ENCODE assay signal across 10 mouse cellular contexts in the genomic region with DNA sequence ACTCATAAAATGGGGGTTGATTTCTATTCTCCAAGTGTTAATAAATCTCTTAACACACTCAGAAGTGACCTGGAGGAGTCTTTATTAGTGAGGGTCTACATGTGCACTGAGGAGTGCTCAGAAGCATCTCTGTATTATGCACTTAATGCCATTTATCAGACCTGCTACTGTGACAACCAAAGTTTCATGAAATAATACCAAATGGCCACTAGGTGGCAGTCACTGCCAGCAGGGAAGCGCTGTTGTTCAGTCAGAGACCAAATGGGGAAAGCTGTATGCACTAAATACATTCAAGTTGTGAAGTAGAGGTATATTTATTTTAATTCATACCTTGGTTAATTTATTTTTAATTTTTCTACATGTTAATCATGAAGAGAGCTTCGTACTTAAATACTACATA. TPM values are rescaled to one million over a fixed set of nuclear protein-coding genes. Genes with fewer than 3 reads are reported as not detected.
A peak's percentile ranks its signal among the peaks of the same experiment; 100 is the strongest.
DNase-seq lines count a peak whose midpoint lies in the region; ATAC-seq and TF ChIP-seq lines count a peak whose summit lies in the region.
"Had no signal": no experiment of that assay in that cellular context is flagged by ENCODE, and none has a peak within 500 bp of the region (broad histone marks: within the 10 kb centered on the region; RNA-seq: fewer than 3 reads in every experiment).

No protein-coding gene starts in this region.

- WGBS in kidney, embryonic 15.5 days = 0% methylated on average over 2 of the region's 2 CpGs
- WGBS in forebrain, embryonic 16.5 days = 3% methylated on average over 2 of the region's 2 CpGs
- WGBS in stomach, postnatal 0 days = 0% methylated on average over 2 of the region's 2 CpGs

- no peak overlapping the region for H3K9ac ChIP-seq in kidney, embryonic 15.5 days
- no peak overlapping the region for H3K9ac ChIP-seq in MEL (ENCODE audit: control insufficient read depth, low read depth, low read length, poor library complexity, severe bottlenecking)
- H3K9ac ChIP-seq in forebrain, embryonic 16.5 days (replicated peaks; ENCODE audit: low read depth, low read length) = no peak overlapping the region
- no peak overlapping the region for H3K9ac ChIP-seq in stomach, postnatal 0 days (ENCODE audit: low read length)
- H3K9ac ChIP-seq: embryonic facial prominence, embryonic 12.5 days had no signal

- H3K9me3 ChIP-seq in kidney, embryonic 15.5 days (replicated peaks) = no peaks in the 10 kb centered on the region
- no peaks in the 10 kb centered on the region for H3K9me3 ChIP-seq in MEL (replicated peaks; ENCODE audit: insufficient read depth, low read length)
- H3K9me3 ChIP-seq in forebrain, embryonic 16.5 days (ENCODE audit: control insufficient read depth, low read length) = no peaks in the 10 kb centered on the region
- no peaks in the 10 kb centered on the region for H3K9me3 ChIP-seq in stomach, postnatal 0 days (ENCODE audit: control insufficient read depth, low read length)
- H3K9me3 ChIP-seq: embryonic facial prominence, embryonic 12.5 days; megakaryocyte, embryonic 14.5 days had no signal

- H3K79me2 ChIP-seq in MEL (ENCODE audit: control insufficient read depth, insufficient read depth, low read length, poor library complexity) = no peaks in the 10 kb centered on the region

- no peak for ATAC-seq in kidney, embryonic 15.5 days (replicated peaks; ENCODE audit: low FRiP score)
- peak; percentile 87 for ATAC-seq in forebrain, embryonic 16.5 days
- no peak for ATAC-seq in stomach, postnatal 0 days (ENCODE audit: low FRiP score, low TSS enrichment)

- no peak; the same call in none of the 2 replicates for TF ChIP-seq RAD21 in MEL (IDR thresholded peaks at IDR 0.05; ENCODE audit: low read depth, low read length)

- H3K27me3 ChIP-seq in kidney, embryonic 15.5 days = no peaks in the 10 kb centered on the region
- peaks cover 10 to 14% of the 10 kb centered on the region in 2 experiments for H3K27me3 ChIP-seq in MEL (ENCODE audit: control insufficient read depth in 1 of 2, insufficient read depth in 2 of 2, low read length in 2 of 2)
- H3K27me3 ChIP-seq in forebrain, embryonic 16.5 days (replicated peaks; ENCODE audit: control insufficient read depth, insufficient read depth, low read length) = no peaks in the 10 kb centered on the region
- H3K27me3 ChIP-seq in stomach, postnatal 0 days (ENCODE audit: control insufficient read depth, insufficient read depth, low read length) = no peaks in the 10 kb centered on the region
- H3K27me3 ChIP-seq: embryonic facial prominence, embryonic 12.5 days; megakaryocyte, embryonic 14.5 days had no signal

- no peaks in the 10 kb centered on the region for H3K36me3 ChIP-seq in kidney, embryonic 15.5 days
- H3K36me3 ChIP-seq in MEL (ENCODE audit: control insufficient read depth in 1 of 2, insufficient read depth in 2 of 2, low read length in 2 of 2) = no peaks in the 10 kb centered on the region
- no peaks in the 10 kb centered on the region for H3K36me3 ChIP-seq in forebrain, embryonic 16.5 days (ENCODE audit: control insufficient read depth, insufficient read depth)
- no peaks in the 10 kb centered on the region for H3K36me3 ChIP-seq in stomach, postnatal 0 days (ENCODE audit: control insufficient read depth, insufficient read depth, low read length)
- H3K36me3 ChIP-seq: embryonic facial prominence, embryonic 12.5 days had no signal

- no peak overlapping the region for H3K4me2 ChIP-seq in kidney, embryonic 15.5 days
- H3K4me2 ChIP-seq in forebrain, embryonic 16.5 days (ENCODE audit: low read length) = no peak overlapping the region
- H3K4me2 ChIP-seq in stomach, postnatal 0 days (replicated peaks; ENCODE audit: low read depth) = no peak overlapping the region
- H3K4me2 ChIP-seq: embryonic facial prominence, embryonic 12.5 days had no signal

- no peaks in the 10 kb centered on the region for H3K4me1 ChIP-seq in kidney, embryonic 15.5 days
- no peaks in the 10 kb centered on the region for H3K4me1 ChIP-seq in MEL (ENCODE audit: control insufficient read depth in 1 of 2, insufficient read depth in 2 of 2, low read length in 2 of 2)
- H3K4me1 ChIP-seq in forebrain, embryonic 16.5 days (replicated peaks; ENCODE audit: control insufficient read depth, insufficient read depth, low read length) = no peaks in the 10 kb centered on the region
- no peaks in the 10 kb centered on the region for H3K4me1 ChIP-seq in stomach, postnatal 0 days (replicated peaks; ENCODE audit: control insufficient read depth, insufficient read depth)
- H3K4me1 ChIP-seq: embryonic facial prominence, embryonic 12.5 days; megakaryocyte, embryonic 14.5 days had no signal

- H3K4me3 ChIP-seq in kidney, embryonic 15.5 days (replicated peaks) = no peak overlapping the region
- no peak overlapping the region for H3K4me3 ChIP-seq in MEL (ENCODE audit: control insufficient read depth in 1 of 2, insufficient read depth in 1 of 2, low read depth in 2 of 2, low read length in 2 of 2)
- H3K4me3 ChIP-seq in forebrain, embryonic 16.5 days (replicated peaks; ENCODE audit: low read length) = no peak overlapping the region
- H3K4me3 ChIP-seq in stomach, postnatal 0 days (ENCODE audit: low read depth, low read length) = no peak overlapping the region
- H3K4me3 ChIP-seq: embryonic facial prominence, embryonic 12.5 days; megakaryocyte, embryonic 14.5 days had no signal

- TF ChIP-seq POLR2A in MEL (IDR thresholded peaks at IDR 0.05; ENCODE audit: control insufficient read depth in 1 of 2, insufficient read depth in 1 of 2, low read depth in 1 of 2, low read length in 2 of 2, poor library complexity in 1 of 2) = no peak

- peak; percentile 90 to 99 (median 90) for TF ChIP-seq CTCF in MEL (IDR thresholded peaks at IDR 0.05 in 2 of 3, conservative IDR thresholded peaks at IDR 0.05 in 1 of 3; ENCODE audit: control insufficient read depth in 1 of 3, insufficient read depth in 1 of 3, low read depth in 2 of 3, low read length in 3 of 3, poor library complexity in 1 of 3, severe bottlenecking in 1 of 3)
- TF ChIP-seq CTCF in stomach, postnatal 0 days (IDR thresholded peaks at IDR 0.05; ENCODE audit: low read depth) = peak; percentile 96

- no peak overlapping the region for H3K27ac ChIP-seq in kidney, embryonic 15.5 days
- no peak overlapping the region for H3K27ac ChIP-seq in MEL (ENCODE audit: control insufficient read depth, low read depth, low read length)
- H3K27ac ChIP-seq in forebrain, embryonic 16.5 days (ENCODE audit: low read length) = no peak overlapping the region
- no peak overlapping the region for H3K27ac ChIP-seq in stomach, postnatal 0 days (replicated peaks)
- H3K27ac ChIP-seq: embryonic facial prominence, embryonic 12.5 days had no signal

- DNase-seq in kidney, adult 11 months = peak; percentile 10
- peak; percentile 86 for DNase-seq in MEL (ENCODE audit: low read depth, low spot score)
- peak; percentile 10 for DNase-seq in cerebellum, adult 11-12 months
- DNase-seq in kidney, postnatal 10 days = peak; percentile 50
- peak; percentile 72 for DNase-seq in lung, postnatal 36 days
- DNase-seq in stomach, postnatal 0 days (ENCODE audit: low spot score) = peak; percentile 32

- no peak for TF ChIP-seq EP300 in MEL (IDR thresholded peaks at IDR 0.05; ENCODE audit: low read depth in 1 of 2, low read length in 2 of 2)
- TF ChIP-seq EP300 in stomach, postnatal 0 days (optimal IDR thresholded peaks at IDR 0.05) = no peak

TF ChIP-seq in MEL, 35 proteins besides CTCF, POLR2A, EP300 and RAD21 (continues in another document):
- TF ChIP-seq GATA1 (IDR thresholded peaks at IDR 0.05; ENCODE audit: low read depth, low read length) (no peak), MYB (IDR thresholded peaks at IDR 0.05; ENCODE audit: low read depth, low read length) (no peak), ZNF384 (IDR thresholded peaks at IDR 0.05; ENCODE audit: low read depth, low read length) (no peak), NELFE (IDR thresholded peaks at IDR 0.05; ENCODE audit: low read depth, low read length) (no peak), CHD1 (IDR thresholded peaks at IDR 0.05; ENCODE audit: low read depth, low read length) (no peak), TBP (IDR thresholded peaks at IDR 0.05; ENCODE audit: low read depth, low read length) (no peak), ZC3H11A (IDR thresholded peaks at IDR 0.05; ENCODE audit: low read depth, low read length) (peak; percentile 96), ZKSCAN1 (IDR thresholded peaks at IDR 0.05; ENCODE audit: low read depth, low read length) (no peak), MEF2A (IDR thresholded peaks at IDR 0.05; ENCODE audit: extremely low read depth, insufficient replicate concordance, low read depth, low read length, poor library complexity, severe bottlenecking) (no peak), ELF1 (IDR thresholded peaks at IDR 0.05; ENCODE audit: low read depth, low read length) (no peak), SMC3 (IDR thresholded peaks at IDR 0.05; ENCODE audit: low read depth, low read length) (peak; percentile 98), MAX (IDR thresholded peaks at IDR 0.05; ENCODE audit: low read length) (no peak), CHD2 (IDR thresholded peaks at IDR 0.05; ENCODE audit: low read length) (no peak), MAZ (IDR thresholded peaks at IDR 0.05; ENCODE audit: low read depth, low read length) (no peak)

RNA-seq across cellular contexts. Expression of gene Lpcat4, which starts 42.4 kb away (rescaled TPM):
- polyA plus RNA-seq in kidney, embryonic 15.5 days (2015; fragmentation: Nextera tagmentation; extraction: Ambion mirVana) = 23.1 and 25.7 TPM in 2 replicates
- total RNA-seq in MEL (2012; rRNA removed) = 11.7 and 13.9 TPM in 2 replicates
- polyA plus RNA-seq in MEL (2012; ENCODE audit: insufficient read depth in 1 of 2, insufficient read length in 2 of 2, low read depth in 1 of 2, low replicate concordance in 2 of 2, missing spikeins in 1 of 2) = 10 to 100 TPM in 1 of 2 experiments, not detected in 1; 69.9 TPM
- polyA plus RNA-seq in forebrain, embryonic 16.5 days (2015; fragmentation: Nextera tagmentation; extraction: Ambion mirVana) = 13.3 and 15.9 TPM in 2 replicates
- polyA plus RNA-seq in stomach, postnatal 0 days (2015; fragmentation: Nextera tagmentation; extraction: Ambion mirVana) = 40.2 and 52.0 TPM in 2 replicates

RNA-seq across cellular contexts. Expression of gene Olfr1318, which starts 42.9 kb away (rescaled TPM):
- polyA plus RNA-seq in kidney, embryonic 15.5 days (2015; fragmentation: Nextera tagmentation; extraction: Ambion mirVana) = not detected in 2 replicates
- total RNA-seq in MEL (2012; rRNA removed) = not detected in 2 replicates
- polyA plus RNA-seq in MEL (2012; ENCODE audit: insufficient read depth in 1 of 2, insufficient read length in 2 of 2, low read depth in 1 of 2, low replicate concordance in 2 of 2, missing spikeins in 1 of 2) = not detected
- not detected in 2 replicates for polyA plus RNA-seq in forebrain, embryonic 16.5 days (2015; fragmentation: Nextera tagmentation; extraction: Ambion mirVana)
- 0.05 TPM in 1 of 2 replicates, not detected in the other for polyA plus RNA-seq in stomach, postnatal 0 days (2015; fragmentation: Nextera tagmentation; extraction: Ambion mirVana)
- polyA plus RNA-seq: embryonic facial prominence, embryonic 12.5 days had no signal

RNA-seq across cellular contexts. Expression of gene Olfr1317, which starts 56.7 kb away (rescaled TPM):
- not detected in 2 replicates for polyA plus RNA-seq in kidney, embryonic 15.5 days (2015; fragmentation: Nextera tagmentation; extraction: Ambion mirVana)
- total RNA-seq in MEL (2012; rRNA removed) = not detected in 2 replicates
- not detected for polyA plus RNA-seq in MEL (2012; ENCODE audit: insufficient read depth in 1 of 2, insufficient read length in 2 of 2, low read depth in 1 of 2, low replicate concordance in 2 of 2, missing spikeins in 1 of 2)
- not detected in 2 replicates for polyA plus RNA-seq in forebrain, embryonic 16.5 days (2015; fragmentation: Nextera tagmentation; extraction: Ambion mirVana)
- polyA plus RNA-seq in stomach, postnatal 0 days (2015; fragmentation: Nextera tagmentation; extraction: Ambion mirVana) = not detected in 2 replicates
- polyA plus RNA-seq: embryonic facial prominence, embryonic 12.5 days had no signal

Comparison
In these comparisons a context has a peak if more than half of its experiments do, and no peak if none do; other contexts are left out.
1. DNase-seq: peak in every context shown above with its lines; median percentile 86 in MEL; 72 in lung, postnatal 36 days; 50 in kidney, postnatal 10 days; 32 in stomach, postnatal 0 days; 10 in kidney, adult 11 months; 10 in cerebellum, adult 11-12 months.